Mouse (Mus musculus) embryo, embryonic 11 days (tissue): ENCODE data around the gene Tsnaxip1.
A peak's percentile ranks its signal among the peaks of the same experiment; 100 is the strongest.

Experiments
- DNase-seq: peaks from one replicate; pipeline ENCODE4 v3.0.0-alpha.2; 2015

Tsnaxip1 gene

GRCm38 (mm10) chr8:105866364-105867029, 39.0 kb downstream of the Tsnaxip1 start:
- DNase-seq: no peak

DNA sequence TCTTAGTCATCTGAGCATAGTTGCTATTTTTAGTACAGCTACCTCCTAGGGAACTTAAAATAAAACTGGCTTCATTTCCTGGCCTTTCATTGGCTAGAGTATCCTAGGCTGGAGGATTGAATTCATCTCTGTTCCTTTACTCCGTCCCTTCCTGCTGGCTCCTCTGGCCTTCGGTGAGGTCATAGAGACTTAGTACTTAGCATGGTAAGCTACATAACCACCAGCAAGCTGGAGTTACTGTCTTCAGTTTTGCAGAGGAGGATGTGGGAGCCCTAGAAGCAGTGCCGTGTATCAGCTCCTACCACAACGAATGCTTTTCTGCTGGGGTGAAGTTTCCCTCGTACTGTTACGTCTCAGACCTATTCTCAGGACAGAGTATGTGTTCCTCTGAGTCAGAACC, 46.8 kb downstream of the Tsnaxip1 start:
- DNase-seq: no peak

- DNase-seq: peak; percentile 88
These were observed 53.4 kb downstream of the Tsnaxip1 start, which contains the start of gene Edc4 for GRCm38 (mm10) chr8:105880754-105881520. Gene Edc4 (plus strand): TSS chr8:105880881.

- DNase-seq: no peak
These were observed 62.4 kb downstream of the Tsnaxip1 start for GRCm38 (mm10) chr8:105889756-105890465.

DNA sequence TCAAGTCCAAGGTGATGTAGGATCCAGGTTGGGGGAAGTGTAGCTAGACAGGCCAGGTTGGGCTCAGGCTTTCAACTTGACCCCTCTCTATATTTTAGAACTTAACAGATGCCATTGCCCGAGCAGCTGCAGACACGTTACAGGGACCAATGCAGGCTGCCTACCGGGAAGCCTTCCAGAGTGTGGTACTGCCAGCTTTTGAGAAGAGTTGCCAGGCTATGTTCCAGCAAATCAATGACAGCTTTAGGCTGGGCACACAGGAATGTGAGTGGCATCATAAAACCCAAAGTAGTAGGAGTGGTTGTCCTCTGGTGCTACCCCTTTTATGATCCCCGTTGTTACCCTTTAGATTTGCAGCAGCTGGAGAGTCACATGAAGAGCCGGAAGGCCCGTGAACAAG, 63.3 kb downstream of the Tsnaxip1 start:
- no peak for DNase-seq

DNA sequence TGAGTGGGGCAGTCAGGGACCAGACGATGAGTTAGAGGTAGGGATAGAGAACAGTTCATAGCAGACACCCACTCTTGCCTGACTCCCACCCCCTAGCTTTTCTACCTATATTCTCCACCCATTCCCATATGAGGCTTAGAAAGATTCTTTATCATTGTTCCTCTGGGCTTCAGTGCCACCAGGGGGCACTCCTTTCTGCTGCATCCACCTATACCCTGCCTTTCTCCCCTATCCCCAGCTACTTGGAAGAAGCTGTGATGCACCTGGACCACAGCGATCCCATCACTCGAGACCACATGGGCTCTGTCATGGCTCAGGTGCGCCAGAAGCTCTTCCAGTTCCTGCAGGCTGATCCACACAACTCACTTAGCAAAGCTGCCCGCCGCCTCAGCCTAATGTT, 64.9 kb downstream of the Tsnaxip1 start:
- peak; percentile 20 for DNase-seq

DNA sequence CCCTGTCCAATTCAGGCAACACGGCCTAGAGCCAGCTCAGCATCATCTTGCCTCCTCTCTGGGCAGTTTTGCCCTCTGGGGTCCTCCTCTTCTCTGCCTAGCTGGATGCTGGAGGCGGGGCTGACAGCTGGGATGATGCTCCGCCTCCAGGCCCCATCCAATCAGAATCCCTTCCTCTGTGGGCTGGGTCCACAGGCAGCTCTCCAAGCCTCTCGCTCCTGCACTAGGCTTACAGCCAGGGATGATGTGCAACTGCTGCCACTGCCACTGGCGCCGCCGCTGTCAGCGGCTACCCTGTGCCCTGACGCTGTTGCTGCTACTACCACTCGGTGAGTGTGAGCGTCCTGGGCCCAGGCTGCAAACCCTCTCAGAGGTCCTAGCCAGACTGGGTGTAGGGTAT, 65.8 kb downstream of the Tsnaxip1 start, which contains the start of gene Nrn1l:
Gene Nrn1l, plus strand, starts transcription at position 229 of the 400 bp plus-strand sequence.
- peak; percentile 86 for DNase-seq
